Mouse (Mus musculus): ENCODE measurements at regions not wholly inside any gene's neighbourhood (a gene's known extent, or its start where the extent isn't known, plus 50 kb on each side); places are given as distances from the start of the nearest gene placed in this dataset.

DNA sequence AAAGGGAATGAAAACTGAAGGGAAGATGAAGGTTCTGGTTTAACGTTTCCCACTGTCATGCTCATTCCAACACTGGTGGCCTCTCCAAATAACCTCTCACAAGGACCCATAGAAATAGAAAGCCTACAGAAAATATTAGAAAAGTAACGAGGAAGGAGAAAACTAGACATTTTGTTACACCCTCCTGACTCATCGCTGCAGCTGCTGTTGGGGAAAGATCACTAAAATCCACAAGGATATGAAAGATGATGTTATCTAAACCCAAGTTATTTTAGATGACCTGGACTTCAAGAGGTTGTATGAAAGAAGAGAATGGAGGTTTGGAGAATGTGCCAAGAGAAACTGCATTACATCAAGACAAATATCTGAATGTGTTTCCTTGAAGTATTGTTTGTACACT lies 1468.3 kb upstream of the Slc10a2 start:
- no peaks in the 10 kb centered on the region for H3K4me1 ChIP-seq
- H3K36me3 ChIP-seq (replicated peaks): no peaks in the 10 kb centered on the region
- 93% methylated on average over 3 of the region's 3 CpGs for WGBS
- no peaks in the 10 kb centered on the region for H3K9me3 ChIP-seq
- no peak overlapping the region for H3K27ac ChIP-seq
- H3K4me3 ChIP-seq: no peak overlapping the region
- no peak overlapping the region for H3K9ac ChIP-seq
- H3K27me3 ChIP-seq (replicated peaks): no peaks in the 10 kb centered on the region
- H3K4me2 ChIP-seq: no peak overlapping the region
- ATAC-seq (replicated peaks): no peak

DNA sequence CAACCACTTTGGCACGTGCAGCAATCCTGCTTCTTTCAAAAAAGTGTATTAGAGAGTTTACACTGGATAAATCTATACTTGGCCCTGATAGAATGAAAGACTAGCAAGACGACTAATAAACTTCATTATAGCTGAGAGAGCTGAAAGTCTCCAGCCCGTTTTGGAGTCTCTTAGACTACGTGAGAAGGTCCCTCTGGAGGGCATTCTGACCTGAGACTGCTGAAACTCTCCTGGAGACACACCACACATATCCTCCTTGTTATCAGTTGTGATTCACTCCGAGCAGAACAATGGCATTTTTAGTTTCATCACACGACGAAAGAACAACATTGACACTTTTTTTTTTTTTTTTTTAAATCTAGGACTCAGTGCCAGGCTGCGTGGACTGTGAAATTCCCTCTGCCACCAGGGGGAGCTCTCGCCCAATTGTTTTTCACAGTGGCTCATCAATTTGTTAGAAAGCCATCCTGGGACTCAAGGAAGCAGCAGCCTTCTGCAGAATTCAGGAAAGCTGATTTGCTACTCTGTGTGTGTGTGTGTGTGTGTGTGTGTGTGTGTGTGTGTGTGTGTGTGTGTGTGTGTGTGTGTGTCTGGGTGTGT lies 1467.0 kb upstream of the Slc10a2 start:
- H3K4me3 ChIP-seq: no peak overlapping the region
- no peak overlapping the region for H3K9ac ChIP-seq
- H3K4me2 ChIP-seq: no peak overlapping the region
- no peaks in the 10 kb centered on the region for H3K27me3 ChIP-seq (replicated peaks)
- no peaks in the 10 kb centered on the region for H3K36me3 ChIP-seq (replicated peaks)
- peak; percentile 82 for ATAC-seq (replicated peaks)
- H3K9me3 ChIP-seq: no peaks in the 10 kb centered on the region
- no peak overlapping the region for H3K27ac ChIP-seq
- 38% methylated on average over 9 of the region's 9 CpGs for WGBS
- no peaks in the 10 kb centered on the region for H3K4me1 ChIP-seq

DNA sequence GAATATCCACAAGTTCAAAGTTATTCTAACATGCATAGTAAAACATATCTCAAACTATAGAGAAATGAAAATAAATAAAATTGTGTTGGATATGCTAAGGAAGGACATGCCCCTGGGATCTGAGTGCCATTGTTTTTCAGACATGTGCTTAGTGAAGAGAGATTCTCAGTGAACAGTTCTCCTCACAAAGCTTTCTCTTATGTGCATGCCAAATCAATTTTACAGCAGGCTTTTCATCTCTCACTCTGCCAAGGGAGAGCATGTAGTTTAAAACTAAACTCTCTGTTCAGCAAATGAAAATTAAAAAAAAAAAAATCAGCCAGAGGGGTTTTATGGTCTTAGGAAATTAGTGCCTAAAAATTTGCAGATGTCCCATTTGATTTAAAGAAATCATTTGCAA lies 1445.8 kb upstream of the Slc10a2 start:
- Histone ChIP-seq H3K4me3 (no peak overlapping the region), H3K27ac (no peak overlapping the region), H3K4me2 (no peak overlapping the region), H3K36me3 (replicated peaks) (no peaks in the 10 kb centered on the region), H3K9me3 (no peaks in the 10 kb centered on the region), H3K9ac (no peak overlapping the region), H3K27me3 (replicated peaks) (no peaks in the 10 kb centered on the region), H3K4me1 (no peaks in the 10 kb centered on the region)
- no peak for ATAC-seq (replicated peaks)

DNA sequence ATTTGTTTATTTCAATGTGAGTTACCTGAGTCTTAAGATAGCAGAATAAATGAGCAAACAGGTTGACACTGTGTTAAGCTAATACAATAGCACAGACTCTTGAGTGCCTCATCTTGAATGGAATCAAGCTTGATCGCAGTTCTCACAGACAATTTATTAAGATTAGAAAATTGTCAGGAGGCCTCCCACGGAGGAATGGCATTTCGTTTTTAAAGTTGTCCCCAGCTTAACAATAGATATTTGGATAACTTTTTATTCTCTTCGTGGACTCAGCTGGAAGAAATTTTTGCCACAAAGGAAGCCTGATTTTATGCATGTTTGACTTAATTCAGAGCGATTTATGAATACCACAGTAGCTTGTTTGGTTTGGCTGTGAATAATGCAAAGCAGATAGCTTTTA lies 1422.0 kb upstream of the Slc10a2 start:
- no peak overlapping the region for H3K27ac ChIP-seq
- H3K9me3 ChIP-seq: no peaks in the 10 kb centered on the region
- no peak overlapping the region for H3K4me2 ChIP-seq
- no peaks in the 10 kb centered on the region for H3K27me3 ChIP-seq (replicated peaks)
- H3K4me3 ChIP-seq: no peak overlapping the region
- H3K9ac ChIP-seq: no peak overlapping the region
- WGBS: 13% methylated on average over 5 of the region's 5 CpGs
- H3K4me1 ChIP-seq: no peaks in the 10 kb centered on the region
- H3K36me3 ChIP-seq (replicated peaks): no peaks in the 10 kb centered on the region
- no peak for ATAC-seq (replicated peaks)

DNA sequence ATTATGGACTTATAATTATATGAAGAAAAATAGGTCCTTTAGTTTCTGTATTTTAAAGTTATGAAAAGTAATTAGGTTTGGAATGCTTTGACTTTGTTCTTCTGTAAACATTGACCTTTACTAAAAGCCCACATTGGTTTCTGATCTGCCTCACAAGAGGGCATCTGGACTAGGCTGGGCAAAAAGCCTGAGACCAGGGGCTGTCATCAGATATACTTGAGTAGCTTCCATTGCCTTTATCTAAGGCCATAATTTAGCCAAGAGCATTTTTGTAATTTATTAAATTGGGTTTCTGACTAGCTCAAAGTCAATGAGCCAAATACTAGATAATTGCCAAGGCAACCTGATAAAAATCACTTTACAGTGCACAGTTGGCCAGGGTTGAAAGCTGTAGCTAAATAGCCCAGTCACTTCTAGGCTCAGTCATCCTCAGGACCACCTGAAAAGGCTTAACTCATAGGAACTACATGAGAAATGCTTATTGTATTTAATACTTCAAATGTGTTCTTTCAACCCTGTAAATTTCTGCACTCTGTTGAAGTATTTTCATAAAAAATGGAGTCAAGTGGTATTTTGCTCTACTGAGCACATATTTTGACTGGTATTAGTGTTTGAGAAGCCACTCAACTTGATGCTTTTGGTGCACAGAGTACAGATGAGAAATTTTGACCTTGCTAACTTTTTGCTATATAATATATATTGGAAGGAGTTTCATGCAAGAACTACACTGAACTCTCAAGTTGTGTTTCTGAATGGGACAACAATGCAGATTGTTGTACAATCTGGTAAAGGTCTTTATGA lies 1410.9 kb upstream of the Slc10a2 start:
- Histone ChIP-seq H3K9ac (no peak overlapping the region), H3K36me3 (replicated peaks) (no peaks in the 10 kb centered on the region), H3K4me3 (no peak overlapping the region), H3K27me3 (replicated peaks) (no peaks in the 10 kb centered on the region), H3K27ac (no peak overlapping the region), H3K4me2 (no peak overlapping the region), H3K4me1 (no peaks in the 10 kb centered on the region), H3K9me3 (no peaks in the 10 kb centered on the region)
- ATAC-seq (replicated peaks): no peak

DNA sequence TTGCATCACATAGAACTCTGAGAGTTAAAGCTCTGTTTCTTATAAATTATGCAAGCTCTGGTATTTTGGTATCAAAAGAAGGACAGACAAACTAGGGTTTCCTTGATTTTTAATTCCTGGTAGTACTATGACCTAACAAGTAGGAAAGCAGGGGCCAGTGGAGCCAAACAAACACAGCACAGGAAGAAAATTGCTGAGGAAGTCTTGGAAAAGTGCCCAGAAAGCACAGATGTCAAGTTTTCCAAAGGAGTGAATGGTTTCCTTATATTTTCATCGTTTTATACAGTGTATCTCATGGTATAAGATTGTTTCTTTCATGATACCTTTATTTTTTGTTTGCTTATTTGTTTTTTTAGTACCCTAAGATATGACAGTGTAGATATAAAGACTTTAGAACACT lies 1387.3 kb upstream of the Slc10a2 start:
- Histone ChIP-seq H3K9me3 (no peaks in the 10 kb centered on the region), H3K4me2 (no peak overlapping the region), H3K4me1 (no peaks in the 10 kb centered on the region), H3K36me3 (replicated peaks) (no peaks in the 10 kb centered on the region), H3K4me3 (no peak overlapping the region), H3K9ac (no peak overlapping the region), H3K27ac (no peak overlapping the region), H3K27me3 (replicated peaks) (no peaks in the 10 kb centered on the region)
- ATAC-seq (replicated peaks): no peak
- 75% methylated on average over 1 of the region's 1 CpGs for WGBS

DNA sequence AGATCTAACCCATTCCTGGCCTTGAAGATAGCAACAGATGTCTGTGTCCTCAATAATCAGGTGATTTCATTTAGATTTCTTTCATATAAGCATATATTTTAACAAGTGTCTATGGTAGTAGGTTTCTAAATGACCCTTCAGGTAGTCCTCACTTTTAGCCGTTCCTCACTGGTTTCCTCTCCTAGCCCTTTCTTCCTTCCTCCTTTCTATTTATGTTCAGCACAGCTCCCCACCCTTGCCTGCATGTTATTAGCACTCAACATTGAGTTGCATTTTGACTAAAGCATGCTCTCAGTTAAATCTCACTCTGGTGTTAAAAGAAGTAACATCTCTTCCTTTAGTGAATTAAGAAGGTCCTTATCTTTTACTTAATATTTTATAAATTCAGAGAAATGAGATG lies 1376.8 kb upstream of the Slc10a2 start:
- no peak for ATAC-seq (replicated peaks)

DNA sequence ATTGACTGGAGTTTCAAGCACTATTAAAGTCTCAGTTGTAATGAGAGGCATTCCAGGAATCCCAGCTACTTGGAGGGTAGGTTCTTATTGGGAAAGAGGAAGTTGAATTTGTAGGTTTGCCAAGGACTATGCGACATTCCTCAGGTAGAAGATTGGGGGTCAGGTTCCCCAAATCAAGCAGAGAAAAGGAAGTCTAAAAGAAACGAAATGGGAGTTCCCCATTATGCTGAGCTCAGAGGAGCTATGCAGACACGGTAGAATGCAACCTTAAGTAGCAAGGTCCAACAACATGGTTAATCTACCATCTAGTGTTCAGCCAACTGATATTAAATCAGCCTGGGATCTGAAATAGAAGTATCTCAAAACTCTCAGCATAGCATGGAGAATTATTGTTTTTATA lies 1365.9 kb upstream of the Slc10a2 start:
- Histone ChIP-seq H3K9me3 (no peaks in the 10 kb centered on the region), H3K27ac (no peak overlapping the region), H3K27me3 (replicated peaks) (no peaks in the 10 kb centered on the region), H3K9ac (no peak overlapping the region), H3K4me3 (no peak overlapping the region), H3K36me3 (replicated peaks) (no peaks in the 10 kb centered on the region), H3K4me1 (no peaks in the 10 kb centered on the region), H3K4me2 (no peak overlapping the region)
- no peak for ATAC-seq (replicated peaks)
- 82% methylated on average over 3 of the region's 3 CpGs for WGBS

More for the DNA sequence above, 1376.8 kb upstream of the Slc10a2 start:
- WGBS: 90% methylated on average over 1 of the region's 1 CpGs
- Histone ChIP-seq H3K27ac (no peak overlapping the region), H3K4me2 (no peak overlapping the region), H3K9me3 (no peaks in the 10 kb centered on the region), H3K9ac (no peak overlapping the region), H3K4me1 (no peaks in the 10 kb centered on the region), H3K27me3 (replicated peaks) (no peaks in the 10 kb centered on the region), H3K4me3 (no peak overlapping the region), H3K36me3 (replicated peaks) (no peaks in the 10 kb centered on the region)

DNA sequence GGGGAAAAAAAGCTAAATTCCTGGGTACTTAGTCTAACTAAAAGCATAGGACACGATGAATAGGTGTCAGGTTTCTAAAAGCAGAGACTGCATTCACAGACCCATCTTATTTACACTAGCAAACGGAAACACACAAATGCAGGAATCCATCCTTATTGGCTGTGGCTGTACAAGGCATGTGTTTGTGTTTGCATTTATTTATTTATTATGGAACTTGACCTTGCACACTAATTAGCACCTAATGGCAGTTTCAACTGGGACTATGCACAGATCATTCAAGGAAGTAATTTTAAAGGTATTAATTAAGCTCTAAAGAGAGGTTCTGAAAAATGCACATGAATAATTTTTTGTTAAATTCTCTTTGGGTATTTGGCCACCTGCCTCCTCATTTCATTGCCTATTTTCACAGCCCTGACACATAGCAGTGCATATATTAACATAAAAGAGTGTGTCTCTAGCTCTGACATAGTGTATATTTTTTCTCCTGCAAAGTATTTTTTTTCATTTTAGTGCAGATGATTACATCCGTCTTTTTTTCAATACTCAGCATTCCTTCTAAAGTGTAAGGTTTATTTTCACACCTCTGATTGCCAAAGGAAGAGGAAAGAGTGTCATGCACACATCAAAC lies 1351.5 kb upstream of the Slc10a2 start:
- no peaks in the 10 kb centered on the region for H3K27me3 ChIP-seq (replicated peaks)
- no peak overlapping the region for H3K4me3 ChIP-seq
- WGBS: 33% methylated on average over 3 of the region's 3 CpGs
- no peak overlapping the region for H3K27ac ChIP-seq
- H3K9me3 ChIP-seq: no peaks in the 10 kb centered on the region
- H3K4me2 ChIP-seq: no peak overlapping the region
- ATAC-seq (replicated peaks): peak; percentile 50; the same call in 1 of the 2 replicates
- H3K36me3 ChIP-seq (replicated peaks): no peaks in the 10 kb centered on the region
- no peak overlapping the region for H3K9ac ChIP-seq
- no peaks in the 10 kb centered on the region for H3K4me1 ChIP-seq

DNA sequence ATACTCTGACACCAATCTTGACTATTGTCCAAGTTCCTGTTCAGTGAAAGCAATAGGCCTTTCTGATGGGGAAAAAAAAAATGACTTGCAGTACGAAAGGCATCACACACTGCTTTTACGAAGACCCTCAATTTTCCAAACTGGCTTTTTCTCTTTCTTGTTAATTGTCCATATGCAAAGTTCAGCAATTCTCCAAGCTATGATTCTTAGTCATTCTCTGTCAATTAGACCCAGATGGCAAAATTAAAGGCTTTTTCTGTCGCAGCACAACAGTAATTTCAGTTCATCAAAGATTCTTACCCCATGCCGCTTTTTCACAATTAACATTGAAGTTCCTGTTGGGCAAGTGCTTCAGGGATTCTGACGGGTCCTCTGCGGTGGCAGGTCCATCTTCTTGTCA lies 1343.2 kb upstream of the Slc10a2 start:
- H3K4me1 ChIP-seq: no peaks in the 10 kb centered on the region
- H3K4me3 ChIP-seq: no peak overlapping the region
- H3K9me3 ChIP-seq: no peaks in the 10 kb centered on the region
- no peak overlapping the region for H3K4me2 ChIP-seq
- no peak for ATAC-seq (replicated peaks)
- WGBS: 54% methylated on average over 6 of the region's 6 CpGs
- H3K9ac ChIP-seq: no peak overlapping the region
- no peaks in the 10 kb centered on the region for H3K36me3 ChIP-seq (replicated peaks)
- no peak overlapping the region for H3K27ac ChIP-seq
- H3K27me3 ChIP-seq (replicated peaks): no peaks in the 10 kb centered on the region

DNA sequence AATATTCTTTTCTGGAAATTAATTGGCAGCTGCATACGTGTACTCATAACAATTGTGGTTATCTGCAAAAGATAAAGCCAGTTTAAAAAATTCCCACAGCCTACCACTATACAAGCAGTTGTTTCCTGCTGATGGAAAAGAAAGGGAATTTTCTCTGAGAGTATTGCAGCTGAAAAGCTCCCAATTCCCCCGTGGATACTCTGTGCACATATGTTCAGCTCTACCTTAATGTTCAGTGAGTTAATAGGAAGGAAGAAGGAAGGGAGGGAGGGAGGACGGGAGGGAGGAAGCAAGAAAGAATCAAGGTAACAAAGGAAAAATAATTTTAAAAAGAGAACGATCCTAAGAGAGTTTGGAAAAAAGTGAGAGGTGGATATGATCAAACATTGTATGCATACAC lies 1333.9 kb upstream of the Slc10a2 start:
- ATAC-seq (replicated peaks): peak; percentile 52; the same call in 1 of the 2 replicates
- Histone ChIP-seq H3K27me3 (replicated peaks) (no peaks in the 10 kb centered on the region), H3K27ac (no peak overlapping the region), H3K4me3 (no peak overlapping the region), H3K9me3 (no peaks in the 10 kb centered on the region), H3K4me2 (no peak overlapping the region), H3K36me3 (replicated peaks) (no peaks in the 10 kb centered on the region), H3K4me1 (no peaks in the 10 kb centered on the region), H3K9ac (no peak overlapping the region)
- 43% methylated on average over 4 of the region's 4 CpGs for WGBS

Measured in midbrain, embryonic 15.5 days (tissue).